Mouse (Mus musculus) embryonic stem cell, embryonic (primary cell): Measurements from ENCODE around the gene Cass4.

Experiments used
- CTCF ChIA-PET, 4 experiments: fragments of 300-600 bp in 2 of 4; fragments of 350-600 bp in 2 of 4; sonication (Branson Sonifier 250); formaldehyde crosslinking; loops; one replicate each; lab custom pipeline; 2022; ENCODE audit warnings: inconsistent platforms in 2 of 4; lab: Charles Lee
- POLR2A ChIA-PET, 4 experiments: fragments of 300-600 bp in 2 of 4; fragments of 350-600 bp in 2 of 4; sonication (Branson Sonifier 250); formaldehyde crosslinking; loops; one replicate each; lab custom pipeline; 2022; ENCODE audit warnings: antibody characterized with exemption in 4 of 4, inconsistent platforms in 1 of 4; lab: Charles Lee

Gene Cass4

DNA sequence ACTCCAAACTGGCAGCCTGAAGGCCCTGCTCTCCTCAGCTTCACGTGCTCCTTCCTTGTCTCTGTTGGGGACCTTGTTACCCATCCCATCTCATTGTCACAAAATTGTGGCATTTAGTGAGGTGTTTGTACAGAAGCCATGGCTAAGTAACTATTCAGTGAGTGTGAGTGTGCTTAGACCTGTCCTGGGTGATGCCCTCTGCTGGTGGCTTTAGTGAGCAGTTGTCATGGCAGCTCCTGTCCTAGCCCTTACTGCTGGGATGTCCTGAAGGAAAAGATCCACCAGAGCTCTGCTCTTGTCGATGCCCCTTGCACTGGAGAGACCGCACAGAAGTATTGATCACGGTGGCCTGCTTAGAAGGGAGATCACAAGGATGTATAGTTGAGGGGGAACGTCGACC is 53.7 kb downstream of the Cass4 start:
- CTCF ChIA-PET, result interaction anchor here (0.6 to 2.2 kb wide), 7 partner anchors 28 to 226 kb away, joined by 3 to 18 read pairs (median 4); no protein-coding TSS in a partner anchor
- POLR2A ChIA-PET, result interaction anchor here in 3 of 4 experiments (0.6 to 1.1 kb wide), 4 partner anchors 9 to 94 kb away, joined by 3 to 4 read pairs (median 3); no protein-coding TSS in a partner anchor

DNA sequence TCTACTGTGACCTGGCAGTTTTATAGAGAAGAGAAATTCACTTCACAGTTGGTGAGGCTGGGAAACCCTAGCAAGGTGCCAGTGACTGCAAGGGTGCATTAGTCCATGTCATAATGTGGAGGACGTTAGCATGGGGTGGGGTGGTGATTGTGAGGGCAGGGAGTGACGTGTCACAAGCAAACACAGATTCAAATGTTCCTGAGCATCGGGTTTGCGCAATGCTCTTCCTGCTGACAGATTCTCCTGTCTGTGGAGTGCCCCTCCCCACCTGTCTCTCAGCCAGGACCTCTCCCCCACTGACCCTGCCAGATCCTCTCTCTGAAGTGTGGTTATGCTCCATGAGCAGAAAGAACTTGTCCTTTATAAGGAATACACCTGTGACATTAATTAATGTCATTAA is 54.7 kb downstream of the Cass4 start:
- CTCF ChIA-PET, result no interaction called here
- POLR2A ChIA-PET, result no interaction called here

GRCm38 (mm10) chr2:172450640-172451039 is 57.0 kb downstream of the Cass4 start:
- ChIA-PET POLR2A (interaction anchor here in 2 of 4 experiments (0.7 to 1.3 kb wide), 2 partner anchors 30 to 70 kb away, joined by 3 read pairs; no protein-coding TSS in a partner anchor), CTCF (interaction anchor here in 2 of 4 experiments (1.3 to 1.6 kb wide), 2 partner anchors 10 to 229 kb away, joined by 3 to 5 read pairs; partner anchors contain the start of gene Rtf2 (in 1 of the 2))

GRCm38 (mm10) chr2:172452031-172452430 is 58.4 kb downstream of the Cass4 start:
- POLR2A ChIA-PET, result interaction anchor here in 2 of 4 experiments (0.7 to 1.4 kb wide), 7 partner anchors 10 to 812 kb away, joined by 3 to 10 read pairs (median 5); partner anchors contain the start of genes Aurka (in 1 of the 2), Cstf1 (in 1 of the 2) and Rtf2 (in 1 of the 2)
- CTCF ChIA-PET, result interaction anchor here (0.5 to 1.6 kb wide), 8 partner anchors 11 to 354 kb away, joined by 3 to 16 read pairs (median 4); partner anchors contain the start of genes Fam209 (in 1 of the 4) and Rtf2 (in 1 of the 4)

- POLR2A ChIA-PET, result interaction anchor here in 1 of 4 experiments (0.7 to 1.4 kb wide), 3 partner anchors 11 to 81 kb away, joined by 3 to 5 read pairs (median 5); partner anchors contain the start of gene Rtf2
- CTCF ChIA-PET, result interaction anchor here in 1 of 4 experiments (0.5 kb wide), 1 partner anchor 33 kb away, joined by 13 read pairs; no protein-coding TSS in a partner anchor
Measured at GRCm38 (mm10) chr2:172452458-172452857, 58.9 kb downstream of the Cass4 start.

GRCm38 (mm10) chr2:172458496-172458895 is 64.9 kb downstream of the Cass4 start, which contains the start of gene Gcnt7:
Gene Gcnt7, minus strand, starts transcription at chr2:172458596.
- ChIA-PET POLR2A (no interaction called here), CTCF (interaction anchor here in 1 of 4 experiments (1.1 kb wide), 1 partner anchor 19 kb away, joined by 4 read pairs; no protein-coding TSS in a partner anchor)

GRCm38 (mm10) chr2:172460647-172461046 is 67.1 kb downstream of the Cass4 start:
- CTCF ChIA-PET, result interaction anchor here in 1 of 4 experiments (0.7 kb wide), 1 partner anchor 29 kb away, joined by 3 read pairs; no protein-coding TSS in a partner anchor
- POLR2A ChIA-PET, result interaction anchor here in 1 of 4 experiments (0.7 to 3.5 kb wide), 3 partner anchors 13 to 535 kb away, joined by 3 to 9 read pairs (median 4); partner anchors contain the start of gene Fam209

DNA sequence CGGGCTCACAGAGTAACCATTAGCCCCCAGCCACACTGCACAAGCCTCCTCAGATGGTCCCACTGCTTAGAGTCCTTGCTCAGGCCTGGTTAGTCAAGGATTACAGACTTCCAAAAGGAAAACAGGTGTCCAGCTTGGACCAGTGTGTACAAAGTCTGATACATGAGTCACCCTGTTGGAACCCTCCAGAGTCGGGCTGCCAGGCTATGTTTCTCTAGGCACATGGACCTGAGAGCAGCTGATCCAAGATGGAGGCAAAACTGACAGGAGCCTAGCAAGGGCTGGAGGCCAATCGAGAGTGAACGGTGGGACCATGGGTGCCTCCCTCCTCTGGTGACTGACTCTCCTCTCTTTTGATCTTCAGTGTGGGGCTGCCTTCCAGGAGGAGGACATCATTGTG is 69.2 kb downstream of the Cass4 start:
- CTCF ChIA-PET, result no interaction called here
- POLR2A ChIA-PET, result interaction anchor here in 1 of 4 experiments (3.5 kb wide), 1 partner anchor 10 kb away, joined by 9 read pairs; the partner anchor contains the start of gene Fam209

- ChIA-PET CTCF (interaction anchor here in 1 of 4 experiments (1.5 kb wide), 1 partner anchor 8 kb away, joined by 7 read pairs; no protein-coding TSS in a partner anchor), POLR2A (interaction anchor here in 2 of 4 experiments (1.3 to 1.7 kb wide), 3 partner anchors 15 to 27 kb away, joined by 3 to 5 read pairs (median 4); no protein-coding TSS in a partner anchor)
Measured at GRCm38 (mm10) chr2:172466427-172467132, 73.0 kb downstream of the Cass4 start.

GRCm38 (mm10) chr2:172467206-172467605 is 73.6 kb downstream of the Cass4 start:
- CTCF ChIA-PET, result interaction anchor here in 1 of 4 experiments (1.5 kb wide), 1 partner anchor 7 kb away, joined by 7 read pairs; no protein-coding TSS in a partner anchor

GRCm38 (mm10) chr2:172468346-172468819 is 74.8 kb downstream of the Cass4 start:
- CTCF ChIA-PET, result no interaction called here
- POLR2A ChIA-PET, result interaction anchor here in 1 of 4 experiments (0.9 to 1.7 kb wide), 2 partner anchors 14 to 29 kb away, joined by 3 to 5 read pairs; no protein-coding TSS in a partner anchor

More at GRCm38 (mm10) chr2:172467206-172467605, 73.6 kb downstream of the Cass4 start:
- POLR2A ChIA-PET, result interaction anchor here in 1 of 4 experiments (1.7 kb wide), 1 partner anchor 28 kb away, joined by 5 read pairs; no protein-coding TSS in a partner anchor

DNA sequence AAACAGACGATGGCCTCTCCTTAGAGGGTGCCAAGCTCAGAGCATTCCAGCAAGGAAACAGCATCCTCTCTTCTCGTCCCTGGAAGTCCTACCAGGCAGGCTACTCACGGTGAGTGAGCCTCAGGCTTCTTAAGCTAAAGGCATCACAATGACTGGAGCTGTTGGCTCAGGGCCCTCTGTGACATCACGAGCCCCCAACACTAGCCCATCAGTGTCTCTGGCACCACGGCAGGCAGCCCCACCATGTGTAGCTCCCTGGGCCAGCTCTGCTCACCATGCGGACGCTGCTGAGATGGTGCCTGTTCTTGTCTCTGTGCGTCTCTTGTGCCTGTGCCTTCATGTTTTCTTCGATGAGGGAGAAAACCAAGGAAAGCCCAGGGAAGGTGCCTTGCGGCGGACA is 78.7 kb downstream of the Cass4 start, which contains the start of gene Fam209:
Gene Fam209, plus strand, starts transcription at position 203 of the 400 bp plus-strand sequence.
- ChIA-PET POLR2A (interaction anchor here in 2 of 4 experiments (0.6 to 2.2 kb wide), 8 partner anchors 10 to 102 kb away, joined by 3 to 9 read pairs (median 4); partner anchors contain the start of genes Aurka (in 1 of the 2), Cstf1 (in 1 of the 2) and Rtf2 (in 1 of the 2)), CTCF (interaction anchor here in 1 of 4 experiments (1.1 to 1.6 kb wide), 3 partner anchors 9 to 353 kb away, joined by 3 to 4 read pairs (median 3); no protein-coding TSS in a partner anchor)

DNA sequence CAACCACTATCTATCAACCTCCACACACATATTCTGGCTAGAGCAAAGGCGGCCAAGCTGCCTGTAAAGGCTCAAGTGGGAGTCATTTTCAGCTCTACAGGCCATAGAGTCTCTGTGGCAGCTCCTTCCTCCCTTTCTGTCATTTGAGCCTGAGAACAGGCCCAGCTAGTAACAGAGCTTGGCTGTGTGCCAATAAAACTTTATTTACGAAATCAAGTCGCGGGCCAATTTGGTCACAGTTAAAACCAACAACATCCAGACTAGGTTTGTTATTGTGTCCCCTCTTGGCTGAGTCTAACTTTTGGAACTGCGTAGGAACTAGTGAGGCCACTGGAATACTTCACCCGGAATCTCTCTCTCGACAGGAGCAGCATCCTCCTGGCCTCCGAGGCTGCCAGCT is 80.0 kb downstream of the Cass4 start:
- ChIA-PET CTCF (interaction anchor here in 3 of 4 experiments (0.6 to 2.0 kb wide), 7 partner anchors 7 to 358 kb away, joined by 3 to 7 read pairs (median 3); no protein-coding TSS in a partner anchor), POLR2A (interaction anchor here in 3 of 4 experiments (0.9 to 2.2 kb wide), 7 partner anchors 9 to 290 kb away, joined by 3 to 9 read pairs (median 4); partner anchors contain the start of genes Aurka (in 1 of the 3) and Cstf1 (in 1 of the 3))

- ChIA-PET CTCF (interaction anchor here (0.5 to 2.0 kb wide), 38 partner anchors 9 to 684 kb away, joined by 3 to 12 read pairs (median 3); no protein-coding TSS in a partner anchor), POLR2A (interaction anchor here in 1 of 4 experiments (0.6 to 0.9 kb wide), 4 partner anchors 15 to 303 kb away, joined by 3 to 4 read pairs (median 4); partner anchors contain the start of gene Tfap2c)
Measured at GRCm38 (mm10) chr2:172474970-172475369, 81.4 kb downstream of the Cass4 start.

DNA sequence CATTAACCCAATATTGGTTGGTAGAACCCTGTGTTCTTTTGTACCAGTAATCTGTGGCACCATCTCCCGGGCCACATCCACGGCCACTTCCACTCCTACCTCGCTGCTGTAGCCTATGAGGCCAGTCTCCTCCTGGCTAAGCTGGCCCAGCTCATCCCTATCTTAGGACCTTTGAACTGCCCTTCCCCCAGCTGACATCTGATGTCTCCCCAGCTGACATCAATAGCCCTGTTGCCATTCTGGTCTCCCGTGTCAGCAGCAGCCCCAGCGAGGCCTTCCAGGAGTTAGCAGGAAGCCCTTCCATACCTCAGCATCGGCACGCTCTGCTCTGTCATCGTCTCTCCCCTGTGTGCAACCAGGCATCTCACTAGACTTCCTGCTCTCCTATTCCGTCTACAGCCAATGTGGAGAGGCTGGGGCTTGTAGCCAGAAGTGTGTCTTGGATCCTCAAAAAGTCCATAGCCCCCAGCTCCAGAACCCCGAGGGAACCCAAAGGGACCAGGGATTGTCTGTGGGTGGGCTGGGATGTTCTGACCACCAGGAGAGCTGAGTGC is 83.2 kb downstream of the Cass4 start:
- CTCF ChIA-PET, result interaction anchor here (0.5 to 2.9 kb wide), 13 partner anchors 72 to 519 kb away, joined by 3 to 22 read pairs (median 5); partner anchors contain the start of genes Fam210b (in 1 of the 4) and Tfap2c (in 1 of the 4)
- POLR2A ChIA-PET, result interaction anchor here in 3 of 4 experiments (0.6 to 1.5 kb wide), 3 partner anchors 71 to 167 kb away, joined by 3 to 4 read pairs (median 3); no protein-coding TSS in a partner anchor

GRCm38 (mm10) chr2:172477350-172477749 is 83.8 kb downstream of the Cass4 start:
- POLR2A ChIA-PET, result interaction anchor here in 3 of 4 experiments (0.9 to 1.6 kb wide), 8 partner anchors 19 to 301 kb away, joined by 3 to 7 read pairs (median 3); no protein-coding TSS in a partner anchor

More at GRCm38 (mm10) chr2:172477350-172477749, 83.8 kb downstream of the Cass4 start:
- CTCF ChIA-PET, result interaction anchor here (0.5 to 2.9 kb wide), 48 partner anchors 9 to 519 kb away, joined by 3 to 22 read pairs (median 5); partner anchors contain the start of genes Tfap2c (in 2 of the 4), Fam210b (in 1 of the 4), Mc3r (in 1 of the 4) and Rtf2 (in 1 of the 4)
